Mouse (Mus musculus) myocyte (in vitro differentiated cells): ENCODE data around the gene Tarbp2.

Experiments
- CEBPB ChIP-seq: IDR thresholded peaks from 2 replicates; pipeline ENCODE4 v1.6.1; 2011; ENCODE audit warnings: mild to moderate bottlenecking, moderate library complexity; ENCODE audit not compliant: poor library complexity, insufficient read depth, severe bottlenecking
- E2F4 ChIP-seq: IDR thresholded peaks from one replicate; pipeline ENCODE4 v1.6.1; 2011; ENCODE audit warnings: mild to moderate bottlenecking, control low read depth, moderate library complexity; ENCODE audit not compliant: insufficient read depth
- POLR2A ChIP-seq: IDR thresholded peaks from one replicate; pipeline ENCODE4 v1.6.1; 2011; ENCODE audit warnings: low read depth, mild to moderate bottlenecking, control low read depth, moderate library complexity; ENCODE audit not compliant: insufficient read length
- TCF12 ChIP-seq: IDR thresholded peaks from one replicate; pipeline ENCODE4 v1.6.1; 2011; ENCODE audit warnings: mild to moderate bottlenecking, control low read depth; ENCODE audit not compliant: poor library complexity, insufficient read depth, severe bottlenecking

GRCm38 (mm10) chr15:102501084-102501814 lies 16.7 kb upstream of the Tarbp2 start:
- TF ChIP-seq POLR2A = no peak
- TF ChIP-seq TCF12 = no peak
- TF ChIP-seq E2F4 = no peak
- no peak for TF ChIP-seq CEBPB
